ENCODE assay signal across 8 mouse cellular contexts in the genomic region with DNA sequence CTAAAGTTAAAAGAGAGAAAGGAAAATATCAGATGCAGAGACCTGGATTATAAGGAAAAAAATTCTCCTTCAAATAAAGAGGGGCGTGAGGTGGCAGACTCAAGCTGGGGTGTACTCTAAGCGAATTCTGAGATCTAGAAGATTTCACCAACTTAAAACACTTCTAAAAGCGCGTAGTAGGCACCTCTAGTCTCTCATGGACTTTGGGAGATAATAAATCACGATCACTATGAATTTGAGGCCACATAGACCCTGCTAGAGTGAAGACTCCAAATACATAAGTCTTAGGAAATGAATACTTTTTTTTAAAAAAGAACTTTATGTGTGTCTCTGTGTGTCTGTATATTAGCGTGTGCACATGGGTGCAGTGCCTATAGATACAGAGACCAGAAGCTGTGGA. TPM values are rescaled to one million over a fixed set of nuclear protein-coding genes. Genes with fewer than 3 reads are reported as not detected.
DNase-seq lines count a peak whose midpoint lies in the region; ATAC-seq and TF ChIP-seq lines count a peak whose summit lies in the region.

No protein-coding gene starts in this region.

- no peak for TF ChIP-seq EP300 in MEL (IDR thresholded peaks at IDR 0.05; ENCODE audit: low read depth in 1 of 2, low read length in 2 of 2)
- no peak for TF ChIP-seq EP300 in liver, postnatal 0 days (IDR thresholded peaks at IDR 0.05; ENCODE audit: low read depth)

- no peak for TF ChIP-seq CTCF in MEL (IDR thresholded peaks at IDR 0.05 in 2 of 3, conservative IDR thresholded peaks at IDR 0.05 in 1 of 3; ENCODE audit: control insufficient read depth in 1 of 3, insufficient read depth in 1 of 3, low read depth in 2 of 3, low read length in 3 of 3, poor library complexity in 1 of 3, severe bottlenecking in 1 of 3)
- TF ChIP-seq CTCF in liver, postnatal 0 days (IDR thresholded peaks at IDR 0.05; ENCODE audit: low read depth): no peak

- H3K4me3 ChIP-seq in heart, embryonic 15.5 days: no peak overlapping the region; the same call in 1 of the 2 replicates
- H3K4me3 ChIP-seq in MEL (ENCODE audit: control insufficient read depth in 1 of 2, insufficient read depth in 1 of 2, low read depth in 2 of 2, low read length in 2 of 2): peak overlapping the region; percentile 82 to 86; a peak in 3 of 4 replicates
- no peak overlapping the region for H3K4me3 ChIP-seq in hindbrain, embryonic 12.5 days
- peak overlapping the region; percentile 77; the same call in 1 of the 2 replicates for H3K4me3 ChIP-seq in liver, postnatal 0 days (ENCODE audit: low read depth, low read length)

- no peaks in the 10 kb centered on the region for H3K9me3 ChIP-seq in heart, embryonic 15.5 days (replicated peaks)
- H3K9me3 ChIP-seq in MEL (replicated peaks; ENCODE audit: insufficient read depth, low read length): no peaks in the 10 kb centered on the region
- no peaks in the 10 kb centered on the region for H3K9me3 ChIP-seq in hindbrain, embryonic 12.5 days (replicated peaks)
- H3K9me3 ChIP-seq in liver, postnatal 0 days (ENCODE audit: low read length): no peaks in the 10 kb centered on the region

- ATAC-seq in heart, embryonic 15.5 days (replicated peaks; ENCODE audit: insufficient number of reproducible peaks, insufficient read depth, low FRiP score, low read depth): no peak
- no peak for ATAC-seq in hindbrain, embryonic 12.5 days (ENCODE audit: low FRiP score)
- ATAC-seq in liver, postnatal 0 days: no peak

- H3K4me1 ChIP-seq in heart, embryonic 15.5 days (replicated peaks): peaks cover 49% of the 10 kb centered on the region
- peaks cover 6 to 35% of the 10 kb centered on the region in 2 experiments for H3K4me1 ChIP-seq in MEL (ENCODE audit: control insufficient read depth in 1 of 2, insufficient read depth in 2 of 2, low read length in 2 of 2)
- H3K4me1 ChIP-seq in hindbrain, embryonic 12.5 days: peaks cover 50% of the 10 kb centered on the region
- peaks cover 16% of the 10 kb centered on the region for H3K4me1 ChIP-seq in liver, postnatal 0 days (ENCODE audit: insufficient read depth)

- H3K4me2 ChIP-seq in heart, embryonic 15.5 days: peak overlapping the region; percentile 73
- peak overlapping the region; percentile 86 for H3K4me2 ChIP-seq in hindbrain, embryonic 12.5 days (replicated peaks)
- H3K4me2 ChIP-seq in liver, postnatal 0 days (ENCODE audit: low read depth, low read length): peak overlapping the region; percentile 90

- H3K27ac ChIP-seq in heart, embryonic 15.5 days: no peak overlapping the region
- no peak overlapping the region for H3K27ac ChIP-seq in MEL (ENCODE audit: control insufficient read depth, low read depth, low read length)
- H3K27ac ChIP-seq in hindbrain, embryonic 12.5 days: no peak overlapping the region
- H3K27ac ChIP-seq in liver, postnatal 0 days (ENCODE audit: low read depth): no peak overlapping the region

- TF ChIP-seq RAD21 in MEL (IDR thresholded peaks at IDR 0.05; ENCODE audit: low read depth, low read length): no peak

- H3K9ac ChIP-seq in heart, embryonic 15.5 days: no peak overlapping the region
- peak overlapping the region; percentile 38 for H3K9ac ChIP-seq in MEL (ENCODE audit: control insufficient read depth, low read depth, low read length, poor library complexity, severe bottlenecking)
- no peak overlapping the region for H3K9ac ChIP-seq in hindbrain, embryonic 12.5 days
- no peak overlapping the region for H3K9ac ChIP-seq in liver, postnatal 0 days (replicated peaks)

- no peak for DNase-seq in heart, adult 18-20 months
- DNase-seq in MEL (ENCODE audit: low read depth, low spot score): peak; percentile 54
- DNase-seq in liver, postnatal 0 days: no peak
- no peak for DNase-seq in testis, postnatal 10 days (ENCODE audit: low spot score)
- DNase-seq in right cerebral cortex, postnatal 10 days (ENCODE audit: low spot score in 2 of 2): no peak
- no peak for DNase-seq in frontal cortex, postnatal 10 days (ENCODE audit: low spot score in 2 of 2)

- peaks cover 34% of the 10 kb centered on the region for H3K36me3 ChIP-seq in heart, embryonic 15.5 days
- H3K36me3 ChIP-seq in MEL (ENCODE audit: control insufficient read depth in 1 of 2, insufficient read depth in 2 of 2, low read length in 2 of 2): peaks cover 0 to 38% of the 10 kb centered on the region in 2 experiments; a peak in 2 of 4 replicates
- H3K36me3 ChIP-seq in hindbrain, embryonic 12.5 days: peaks cover 29% of the 10 kb centered on the region
- peaks cover 27% of the 10 kb centered on the region for H3K36me3 ChIP-seq in liver, postnatal 0 days (replicated peaks; ENCODE audit: insufficient read depth, low read length)

- WGBS in heart, embryonic 15.5 days: 63% methylated on average over 6 of the region's 6 CpGs
- 66% methylated on average over 6 of the region's 6 CpGs for WGBS in hindbrain, embryonic 12.5 days
- WGBS in liver, postnatal 0 days (ENCODE audit: insufficient replicate concordance): 62% methylated on average over 6 of the region's 6 CpGs

- no peaks in the 10 kb centered on the region for H3K27me3 ChIP-seq in heart, embryonic 15.5 days
- H3K27me3 ChIP-seq in MEL (ENCODE audit: control insufficient read depth in 1 of 2, insufficient read depth in 2 of 2, low read length in 2 of 2): no peaks in the 10 kb centered on the region
- H3K27me3 ChIP-seq in hindbrain, embryonic 12.5 days: no peaks in the 10 kb centered on the region
- H3K27me3 ChIP-seq in liver, postnatal 0 days (ENCODE audit: insufficient read depth, low read length): no peaks in the 10 kb centered on the region

- no peak for TF ChIP-seq POLR2A in MEL (IDR thresholded peaks at IDR 0.05; ENCODE audit: control insufficient read depth in 1 of 2, insufficient read depth in 1 of 2, low read depth in 1 of 2, low read length in 2 of 2, poor library complexity in 1 of 2)

- H3K79me2 ChIP-seq in MEL (ENCODE audit: control insufficient read depth, insufficient read depth, low read length, poor library complexity): peaks cover 26% of the 10 kb centered on the region

TF ChIP-seq in MEL, 35 proteins besides CTCF, POLR2A, EP300 and RAD21:
- TF ChIP-seq ELF1 (IDR thresholded peaks at IDR 0.05; ENCODE audit: low read depth, low read length) (no peak), RCOR1 (IDR thresholded peaks at IDR 0.05; ENCODE audit: low read depth, low read length) (no peak), ZKSCAN1 (IDR thresholded peaks at IDR 0.05; ENCODE audit: low read depth, low read length) (peak; percentile 97), GABPA (IDR thresholded peaks at IDR 0.05; ENCODE audit: low read depth, low read length) (no peak), MAX (IDR thresholded peaks at IDR 0.05; ENCODE audit: low read length) (peak; percentile 40; the same call in 1 of the 2 replicates)

RNA-seq across cellular contexts. Expression of a gene that starts 0.5 kb away (rescaled TPM):
- polyA plus RNA-seq in heart, embryonic 15.5 days (2015; fragmentation: Nextera tagmentation; extraction: Ambion mirVana): 200 and 235 TPM in 2 replicates
- 1,000 to 10,000 TPM; 1,326 to 1,372 TPM for total RNA-seq in heart, adult 18-20 months (2021)
- 123 and 140 TPM in 2 replicates for total RNA-seq in MEL (2012; rRNA removed)
- polyA plus RNA-seq in MEL (2012; ENCODE audit: insufficient read depth in 1 of 2, insufficient read length in 2 of 2, low read depth in 1 of 2, low replicate concordance in 2 of 2, missing spikeins in 1 of 2): 10 to 100 TPM in 1 of 2 experiments, not detected in 1; 92.5 TPM
- 59.8 and 61.9 TPM in 2 replicates for polyA plus RNA-seq in hindbrain, embryonic 12.5 days (2016; fragmentation: Nextera tagmentation; extraction: Ambion mirVana)
- polyA plus RNA-seq in liver, postnatal 0 days (2015; fragmentation: Nextera tagmentation; extraction: Ambion mirVana): 345 and 367 TPM in 2 replicates

RNA-seq across cellular contexts. Expression of a gene that starts 1.1 kb away (rescaled TPM):
- polyA plus RNA-seq in heart, embryonic 15.5 days (2015; fragmentation: Nextera tagmentation; extraction: Ambion mirVana): 4.8 and 5.1 TPM in 2 replicates
- total RNA-seq in heart, adult 18-20 months (2021): 1 to 10 TPM; 5.9 to 6.8 TPM
- 6.5 and 7.9 TPM in 2 replicates for total RNA-seq in MEL (2012; rRNA removed)
- 10 to 100 TPM in 1 of 2 experiments, not detected in 1; 24.7 TPM for polyA plus RNA-seq in MEL (2012; ENCODE audit: insufficient read depth in 1 of 2, insufficient read length in 2 of 2, low read depth in 1 of 2, low replicate concordance in 2 of 2, missing spikeins in 1 of 2)
- polyA plus RNA-seq in hindbrain, embryonic 12.5 days (2016; fragmentation: Nextera tagmentation; extraction: Ambion mirVana): 23.0 and 28.5 TPM in 2 replicates
- polyA plus RNA-seq in liver, postnatal 0 days (2015; fragmentation: Nextera tagmentation; extraction: Ambion mirVana): 0.58 and 0.61 TPM in 2 replicates

RNA-seq across cellular contexts. Expression of a gene that starts 15.3 kb away (rescaled TPM):
- polyA plus RNA-seq in heart, embryonic 15.5 days (2015; fragmentation: Nextera tagmentation; extraction: Ambion mirVana): 17.4 and 24.8 TPM in 2 replicates
- 1 to 10 TPM; 3.4 to 4.8 TPM for total RNA-seq in heart, adult 18-20 months (2021)
- 40.1 and 41.9 TPM in 2 replicates for total RNA-seq in MEL (2012; rRNA removed)
- polyA plus RNA-seq in MEL (2012; ENCODE audit: insufficient read depth in 1 of 2, insufficient read length in 2 of 2, low read depth in 1 of 2, low replicate concordance in 2 of 2, missing spikeins in 1 of 2): 10 to 100 TPM in 1 of 2 experiments, not detected in 1; 38.5 TPM
- 45.9 and 46.4 TPM in 2 replicates for polyA plus RNA-seq in hindbrain, embryonic 12.5 days (2016; fragmentation: Nextera tagmentation; extraction: Ambion mirVana)
- 2.7 and 3.4 TPM in 2 replicates for polyA plus RNA-seq in liver, postnatal 0 days (2015; fragmentation: Nextera tagmentation; extraction: Ambion mirVana)

RNA-seq across cellular contexts. Expression of a gene that starts 20.1 kb away (rescaled TPM):
- polyA plus RNA-seq in heart, embryonic 15.5 days (2015; fragmentation: Nextera tagmentation; extraction: Ambion mirVana): 38.4 and 42.4 TPM in 2 replicates
- 10 to 100 TPM; 18.4 to 19.7 TPM for total RNA-seq in heart, adult 18-20 months (2021)
- total RNA-seq in MEL (2012; rRNA removed): 88.2 and 112 TPM in 2 replicates
- polyA plus RNA-seq in MEL (2012; ENCODE audit: insufficient read depth in 1 of 2, insufficient read length in 2 of 2, low read depth in 1 of 2, low replicate concordance in 2 of 2, missing spikeins in 1 of 2): 100 to 1,000 TPM in 1 of 2 experiments, not detected in 1; 108 TPM
- polyA plus RNA-seq in hindbrain, embryonic 12.5 days (2016; fragmentation: Nextera tagmentation; extraction: Ambion mirVana): 87.8 and 96.2 TPM in 2 replicates
- 19.5 and 25.5 TPM in 2 replicates for polyA plus RNA-seq in liver, postnatal 0 days (2015; fragmentation: Nextera tagmentation; extraction: Ambion mirVana)

RNA-seq across cellular contexts. Expression of a gene that starts 24.7 kb away (rescaled TPM):
- polyA plus RNA-seq in heart, embryonic 15.5 days (2015; fragmentation: Nextera tagmentation; extraction: Ambion mirVana): 402 and 455 TPM in 2 replicates
- total RNA-seq in heart, adult 18-20 months (2021): 100 to 1,000 TPM; 285 to 320 TPM
- total RNA-seq in MEL (2012; rRNA removed): 105 and 132 TPM in 2 replicates
- polyA plus RNA-seq in MEL (2012; ENCODE audit: insufficient read depth in 1 of 2, insufficient read length in 2 of 2, low read depth in 1 of 2, low replicate concordance in 2 of 2, missing spikeins in 1 of 2): 100 to 1,000 TPM in 1 of 2 experiments, not detected in 1; 241 TPM
- polyA plus RNA-seq in hindbrain, embryonic 12.5 days (2016; fragmentation: Nextera tagmentation; extraction: Ambion mirVana): 598 and 607 TPM in 2 replicates
- polyA plus RNA-seq in liver, postnatal 0 days (2015; fragmentation: Nextera tagmentation; extraction: Ambion mirVana): 305 and 324 TPM in 2 replicates

Comparison
In these comparisons a context has a peak if more than half of its experiments do, and no peak if none do; other contexts are left out.
1. H3K4me3 ChIP-seq: peak in MEL (2 of 2) and liver, postnatal 0 days (single experiment); none in heart, embryonic 15.5 days (single experiment) and hindbrain, embryonic 12.5 days (single experiment).
2. Peak in every context shown above with its lines, with median percentiles within 50 percentile points of each other: H3K4me2 ChIP-seq.